Mouse (Mus musculus) naive thymus-derived CD4-positive, alpha-beta T cell, adult 5 months (primary cell): ENCODE measurements around the gene Il1rap. TPM values are rescaled to one million over a fixed set of nuclear protein-coding genes. Genes with fewer than 3 reads are reported as not detected.

Source experiments
- polyA plus RNA-seq: library from polyadenylated mRNA; unstranded; fragments of 100-300 nt; shearing (Covaris generic); gene quantifications from one replicate; pipeline ENCODE4 v1.2.1, GENCODE M21; 2017

Gene Il1rap
- polyA plus RNA-seq, result 9.6 TPM

GRCm38 (mm10) chr16:26581048-26581912 is at the start of gene Il1rap:
Il1rap (plus strand) TSS chr16:26581704.

Other genes starting within 250 kb of the Il1rap start
- gene Cldn1, start 209.9 kb upstream of the Il1rap start, polyA plus RNA-seq, result not detected
- not detected for gene Cldn16, start 118.6 kb upstream of the Il1rap start, polyA plus RNA-seq
- gene Tmem207, start 54.9 kb upstream of the Il1rap start, polyA plus RNA-seq, result not detected